Mouse (Mus musculus): ENCODE measurements around the gene Usp37. TPM values are rescaled to one million over a fixed set of nuclear protein-coding genes. Genes with fewer than 3 reads are reported as not detected.

The Usp37 gene
- polyA plus RNA-seq, 1 experiment, result 4.3 TPM

DNA sequence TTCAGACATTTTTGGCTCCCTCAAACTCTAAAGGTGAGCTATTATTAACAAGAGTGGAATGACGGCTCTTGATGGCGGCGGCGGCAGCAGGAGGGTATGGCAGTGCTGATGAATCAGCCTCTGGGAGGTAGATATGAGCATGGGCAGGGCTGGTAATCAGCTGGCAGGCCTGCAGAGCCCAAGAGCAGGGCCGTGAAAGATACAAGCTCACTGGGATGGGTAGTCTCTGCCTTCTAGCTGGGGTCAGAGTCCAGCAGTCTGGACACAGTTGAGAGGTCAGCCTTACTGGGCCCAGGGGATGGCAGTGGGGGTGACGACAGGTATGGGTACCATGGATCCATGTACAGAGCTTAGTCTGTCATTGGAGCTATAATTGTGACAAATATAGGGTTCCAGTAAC lies 110.9 kb downstream of the Usp37 start:
- 69% methylated on average over 6 of the region's 6 CpGs for WGBS
- H3K4me1 ChIP-seq (ENCODE audit: control insufficient read depth, insufficient read depth, low read length), result peaks cover 4% of the 10 kb centered on the region; the same call in 1 of the 2 replicates
- no peak for TF ChIP-seq POLR2A (IDR thresholded peaks at IDR 0.05; ENCODE audit: low read depth, low read length)
- TF ChIP-seq CTCF (conservative IDR thresholded peaks at IDR 0.05; ENCODE audit: insufficient read depth, insufficient read length, low read depth, low read length), result no peak
- H3K27me3 ChIP-seq (replicated peaks; ENCODE audit: control insufficient read depth, insufficient read depth, low read length), result no peaks in the 10 kb centered on the region
- H3K36me3 ChIP-seq (ENCODE audit: control insufficient read depth, insufficient read depth, low read length), result peaks cover 2% of the 10 kb centered on the region; the same call in 1 of the 2 replicates
- no peak overlapping the region for H3K27ac ChIP-seq (ENCODE audit: insufficient read depth, low read depth, low read length)
- H3K4me3 ChIP-seq (ENCODE audit: insufficient read depth, low read depth, low read length), result no peak overlapping the region
- peak; percentile 71 for DNase-seq

DNA sequence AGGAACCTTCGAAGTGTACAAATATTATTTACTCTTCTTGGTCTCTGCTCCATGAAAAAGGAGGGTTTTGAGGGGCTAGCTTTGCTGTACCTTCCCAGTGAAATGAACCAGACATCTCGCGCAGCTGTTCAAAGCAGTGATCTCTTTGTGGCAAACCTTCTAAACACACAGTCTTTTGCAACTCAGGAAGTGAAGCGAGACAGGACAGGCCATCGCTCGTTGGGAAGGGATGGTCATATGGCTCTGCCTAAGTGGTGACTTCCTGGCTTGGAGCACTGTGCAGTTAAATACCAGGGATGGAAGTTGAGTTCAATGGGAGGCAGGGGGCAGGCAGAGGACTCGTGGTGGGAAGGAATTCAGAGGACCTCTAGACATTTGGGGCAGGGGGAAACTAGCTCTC lies 118.2 kb downstream of the Usp37 start:
- Histone ChIP-seq H3K27me3 (replicated peaks; ENCODE audit: control insufficient read depth, insufficient read depth, low read length) (no peaks in the 10 kb centered on the region), H3K36me3 (ENCODE audit: control insufficient read depth, insufficient read depth, low read length) (no peaks in the 10 kb centered on the region), H3K4me3 (ENCODE audit: insufficient read depth, low read depth, low read length) (no peak overlapping the region), H3K4me1 (ENCODE audit: control insufficient read depth, insufficient read depth, low read length) (no peaks in the 10 kb centered on the region), H3K27ac (ENCODE audit: insufficient read depth, low read depth, low read length) (no peak overlapping the region)
- DNase-seq, result no peak
- TF ChIP-seq POLR2A (IDR thresholded peaks at IDR 0.05; ENCODE audit: low read depth, low read length), result no peak
- no peak for TF ChIP-seq CTCF (conservative IDR thresholded peaks at IDR 0.05; ENCODE audit: insufficient read depth, insufficient read length, low read depth, low read length)
- 61% methylated on average over 7 of the region's 7 CpGs for WGBS

DNA sequence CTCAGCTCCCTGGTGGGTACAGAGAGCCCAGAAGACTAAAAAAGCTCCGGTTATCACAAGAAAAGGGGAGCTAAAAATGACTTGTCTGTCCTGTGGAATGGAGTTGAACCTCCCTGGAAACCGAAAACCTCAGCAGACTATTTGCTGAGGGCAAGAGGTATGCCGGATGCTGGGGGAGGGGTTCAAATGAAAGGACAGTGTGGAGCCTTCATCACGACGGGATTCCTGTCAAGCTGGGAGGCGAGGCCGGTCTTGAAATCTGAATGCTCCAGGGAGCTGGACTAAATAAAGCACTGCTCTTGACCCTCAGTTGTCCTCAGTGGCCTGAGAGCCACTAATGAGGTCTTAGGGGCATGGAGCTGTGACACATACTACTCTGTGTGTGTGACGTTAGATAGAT lies 120.9 kb downstream of the Usp37 start:
- TF ChIP-seq POLR2A (IDR thresholded peaks at IDR 0.05; ENCODE audit: low read depth, low read length) (no peak), CTCF (conservative IDR thresholded peaks at IDR 0.05; ENCODE audit: insufficient read depth, insufficient read length, low read depth, low read length) (no peak)
- DNase-seq, result no peak
- Histone ChIP-seq H3K4me1 (ENCODE audit: control insufficient read depth, insufficient read depth, low read length) (no peaks in the 10 kb centered on the region), H3K4me3 (ENCODE audit: insufficient read depth, low read depth, low read length) (no peak overlapping the region), H3K27ac (ENCODE audit: insufficient read depth, low read depth, low read length) (no peak overlapping the region), H3K36me3 (ENCODE audit: control insufficient read depth, insufficient read depth, low read length) (no peaks in the 10 kb centered on the region), H3K27me3 (replicated peaks; ENCODE audit: control insufficient read depth, insufficient read depth, low read length) (no peaks in the 10 kb centered on the region)
- 59% methylated on average over 8 of the region's 8 CpGs for WGBS

DNA sequence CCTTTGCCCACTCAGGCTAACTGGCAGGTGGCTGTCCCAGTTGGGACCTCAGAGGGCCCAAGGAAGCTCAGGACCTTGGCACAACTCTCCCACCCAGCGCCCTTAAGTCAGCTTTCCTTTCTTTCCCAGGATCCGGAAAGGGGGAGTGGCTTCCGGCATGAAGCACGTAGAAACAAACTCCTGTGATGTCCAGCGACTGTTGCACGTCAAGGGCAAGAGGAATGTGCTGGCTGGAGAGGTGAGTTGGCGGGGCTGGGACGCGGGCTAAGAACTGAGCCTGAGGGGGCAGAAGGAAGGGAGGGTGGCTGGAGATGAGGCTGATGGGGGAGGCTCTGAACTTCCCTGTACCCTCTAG lies 124.7 kb downstream of the Usp37 start:
- 35% methylated on average over 9 of the region's 9 CpGs for WGBS
- DNase-seq, result no peak
- H3K27ac ChIP-seq (ENCODE audit: insufficient read depth, low read depth, low read length), result no peak overlapping the region
- no peaks in the 10 kb centered on the region for H3K4me1 ChIP-seq (ENCODE audit: control insufficient read depth, insufficient read depth, low read length)
- TF ChIP-seq POLR2A (IDR thresholded peaks at IDR 0.05; ENCODE audit: low read depth, low read length), result no peak
- no peaks in the 10 kb centered on the region for H3K36me3 ChIP-seq (ENCODE audit: control insufficient read depth, insufficient read depth, low read length)
- H3K4me3 ChIP-seq (ENCODE audit: insufficient read depth, low read depth, low read length), result no peak overlapping the region
- no peaks in the 10 kb centered on the region for H3K27me3 ChIP-seq (replicated peaks; ENCODE audit: control insufficient read depth, insufficient read depth, low read length)

DNA sequence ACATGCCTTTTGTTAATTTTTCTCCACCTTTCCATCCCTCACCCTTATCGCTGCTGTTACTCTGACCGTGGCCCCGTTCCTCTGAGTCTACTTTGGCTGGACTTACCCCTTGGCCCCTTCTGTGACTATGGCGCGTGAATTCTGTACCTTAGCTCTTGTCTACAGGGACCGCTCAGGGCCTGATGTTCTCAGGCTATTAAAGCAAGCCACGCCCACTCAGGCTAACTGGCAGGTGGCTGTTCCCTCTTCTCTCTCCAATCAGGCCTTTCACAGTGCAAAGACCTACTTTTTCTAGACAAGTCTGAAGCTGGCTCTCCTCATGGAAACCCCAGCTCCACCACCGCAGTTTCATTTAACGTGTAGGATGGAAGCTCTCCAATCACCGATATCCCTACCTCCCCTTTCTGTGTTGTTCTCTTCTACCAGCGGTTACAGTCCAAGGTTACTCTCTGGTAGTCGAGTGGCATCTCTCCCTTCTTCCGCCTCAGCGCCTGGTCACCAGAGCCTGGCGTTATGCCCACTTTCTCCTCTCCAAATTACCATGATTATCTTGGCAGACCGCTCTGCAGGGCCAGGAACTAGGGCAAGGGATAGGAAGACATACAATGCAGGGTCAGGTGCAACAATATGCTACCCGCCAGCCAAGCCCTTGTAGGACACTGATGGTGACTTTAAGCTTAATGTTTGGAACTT lies 125.2 kb downstream of the Usp37 start:
- Histone ChIP-seq H3K4me1 (ENCODE audit: control insufficient read depth, insufficient read depth, low read length) (no peaks in the 10 kb centered on the region), H3K27me3 (replicated peaks; ENCODE audit: control insufficient read depth, insufficient read depth, low read length) (no peaks in the 10 kb centered on the region), H3K4me3 (ENCODE audit: insufficient read depth, low read depth, low read length) (no peak overlapping the region), H3K27ac (ENCODE audit: insufficient read depth, low read depth, low read length) (no peak overlapping the region), H3K36me3 (ENCODE audit: control insufficient read depth, insufficient read depth, low read length) (no peaks in the 10 kb centered on the region)
- TF ChIP-seq CTCF (conservative IDR thresholded peaks at IDR 0.05; ENCODE audit: insufficient read depth, insufficient read length, low read depth, low read length) (no peak), POLR2A (IDR thresholded peaks at IDR 0.05; ENCODE audit: low read depth, low read length) (no peak)
- DNase-seq, result peak; percentile 53
- WGBS, result 40% methylated on average over 17 of the region's 17 CpGs

DNA sequence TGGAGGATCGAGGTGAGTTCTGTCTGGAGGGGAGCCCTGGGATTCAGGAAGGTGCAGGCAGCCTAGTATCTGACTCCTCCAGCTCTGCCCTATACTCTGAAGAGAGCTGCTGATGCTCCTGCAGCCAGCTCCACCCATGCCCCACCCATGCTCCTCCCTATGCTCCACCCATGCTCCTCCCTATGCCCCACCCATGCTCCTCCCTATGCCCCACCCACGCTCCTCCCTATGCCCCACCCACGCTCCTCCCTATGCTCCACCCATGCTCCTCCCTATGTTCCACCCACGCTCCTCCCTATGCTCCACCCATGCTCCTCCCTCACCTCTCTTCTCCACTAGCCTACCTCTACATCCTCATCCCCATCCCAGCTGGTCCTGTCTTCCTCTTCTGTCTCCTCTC lies 128.9 kb downstream of the Usp37 start:
- Histone ChIP-seq H3K4me1 (ENCODE audit: control insufficient read depth, insufficient read depth, low read length) (peaks cover 4% of the 10 kb centered on the region; the same call in 1 of the 2 replicates), H3K27ac (ENCODE audit: insufficient read depth, low read depth, low read length) (no peak overlapping the region), H3K4me3 (ENCODE audit: insufficient read depth, low read depth, low read length) (no peak overlapping the region), H3K27me3 (replicated peaks; ENCODE audit: control insufficient read depth, insufficient read depth, low read length) (no peaks in the 10 kb centered on the region), H3K36me3 (ENCODE audit: control insufficient read depth, insufficient read depth, low read length) (no peaks in the 10 kb centered on the region)
- WGBS, result 41% methylated on average over 4 of the region's 4 CpGs
- DNase-seq, result peak; percentile 76
- TF ChIP-seq POLR2A (IDR thresholded peaks at IDR 0.05; ENCODE audit: low read depth, low read length) (no peak), CTCF (conservative IDR thresholded peaks at IDR 0.05; ENCODE audit: insufficient read depth, insufficient read length, low read depth, low read length) (no peak)

DNA sequence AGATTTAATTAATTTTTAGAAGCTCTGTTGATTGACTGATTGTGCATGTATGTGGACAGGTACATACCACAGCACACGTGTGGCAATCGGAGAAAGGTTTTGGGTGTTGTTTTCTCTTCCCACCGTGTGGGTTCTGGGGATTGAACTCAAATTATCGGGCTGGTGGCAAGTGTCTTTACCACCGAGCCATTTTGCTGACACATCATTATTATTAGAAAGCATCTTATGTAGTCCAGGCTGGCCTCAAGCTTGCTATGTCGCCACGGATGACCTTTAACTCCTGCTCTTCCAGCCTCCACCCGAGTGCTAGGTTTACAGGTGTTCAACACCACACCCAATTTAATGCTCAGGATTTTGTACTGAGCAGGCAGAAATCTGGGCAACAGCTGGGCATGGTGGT lies 131.4 kb downstream of the Usp37 start:
- H3K27me3 ChIP-seq (replicated peaks; ENCODE audit: control insufficient read depth, insufficient read depth, low read length), result no peaks in the 10 kb centered on the region
- peaks cover 4% of the 10 kb centered on the region; the same call in 1 of the 2 replicates for H3K4me1 ChIP-seq (ENCODE audit: control insufficient read depth, insufficient read depth, low read length)
- no peaks in the 10 kb centered on the region for H3K36me3 ChIP-seq (ENCODE audit: control insufficient read depth, insufficient read depth, low read length)
- no peak overlapping the region for H3K27ac ChIP-seq (ENCODE audit: insufficient read depth, low read depth, low read length)
- H3K4me3 ChIP-seq (ENCODE audit: insufficient read depth, low read depth, low read length), result no peak overlapping the region
- 69% methylated on average over 8 of the region's 8 CpGs for WGBS
- DNase-seq, result no peak
- no peak for TF ChIP-seq POLR2A (IDR thresholded peaks at IDR 0.05; ENCODE audit: low read depth, low read length)
- no peak for TF ChIP-seq CTCF (conservative IDR thresholded peaks at IDR 0.05; ENCODE audit: insufficient read depth, insufficient read length, low read depth, low read length)
